Mouse (Mus musculus) spleen, postnatal 10 days (tissue): ENCODE data around the gene Cdh10.

Experiments used
- DNase-seq, 2 experiments: peaks; one replicate each; pipeline ENCODE4 v3.0.0; 2021 to 2022; ENCODE audit warnings: low spot score in 2 of 2

The Cdh10 gene

DNA sequence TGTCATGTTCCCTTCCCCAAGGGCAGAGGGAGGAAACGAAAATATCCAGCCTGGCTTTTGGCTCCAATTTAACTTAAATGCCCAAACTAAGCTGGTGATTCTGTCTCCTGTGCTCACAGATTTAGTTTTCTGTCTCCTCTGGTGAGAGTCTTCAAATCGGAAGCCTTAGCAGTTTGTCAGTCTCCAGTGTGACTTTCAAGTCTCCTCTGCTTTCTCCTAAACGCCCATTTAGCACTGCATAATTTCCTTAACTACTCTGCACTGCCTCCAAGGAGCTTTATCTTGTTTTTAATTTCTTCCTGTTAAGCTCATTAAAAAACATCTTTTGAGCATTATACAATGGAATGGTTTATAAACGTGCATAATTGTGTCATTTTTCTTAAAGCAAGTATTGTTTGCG lies 156.3 kb downstream of the Cdh10 start:
- no peak for DNase-seq

DNA sequence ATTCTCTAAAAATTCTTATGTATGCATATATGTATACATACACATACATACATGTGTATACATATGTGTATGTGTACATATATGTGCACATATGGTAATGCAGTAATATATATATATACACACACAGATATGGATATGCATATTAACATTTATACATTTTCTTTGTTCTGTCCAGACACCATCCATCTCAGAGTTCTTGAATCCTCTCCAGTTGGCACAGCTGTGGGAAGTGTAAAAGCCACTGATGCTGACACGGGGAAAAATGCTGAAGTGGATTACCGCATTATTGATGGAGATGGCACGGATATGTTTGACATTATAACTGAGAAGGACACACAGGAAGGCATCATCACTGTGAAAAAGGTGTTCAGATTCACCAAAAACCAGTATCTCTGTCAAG lies 166.1 kb downstream of the Cdh10 start:
- DNase-seq = no peak

DNA sequence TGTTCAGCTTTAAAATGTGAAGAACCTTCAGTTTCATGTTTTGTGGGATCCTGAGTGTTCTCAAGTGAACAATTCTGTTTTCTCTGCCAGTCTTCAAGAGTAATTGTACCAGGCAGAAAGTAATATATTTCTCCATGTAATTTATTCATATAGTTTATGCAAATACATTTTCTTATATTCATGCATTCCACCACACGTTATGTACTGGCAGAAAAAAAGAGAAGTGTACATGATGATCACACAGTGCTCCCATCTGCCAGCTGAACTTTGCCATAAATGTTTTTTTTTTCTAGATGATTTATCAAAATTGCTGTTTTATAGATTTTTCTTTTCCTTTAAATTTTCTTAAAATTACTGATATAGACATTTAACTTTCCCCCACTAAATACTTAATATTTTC lies 168.9 kb downstream of the Cdh10 start:
- no peak for DNase-seq

DNA sequence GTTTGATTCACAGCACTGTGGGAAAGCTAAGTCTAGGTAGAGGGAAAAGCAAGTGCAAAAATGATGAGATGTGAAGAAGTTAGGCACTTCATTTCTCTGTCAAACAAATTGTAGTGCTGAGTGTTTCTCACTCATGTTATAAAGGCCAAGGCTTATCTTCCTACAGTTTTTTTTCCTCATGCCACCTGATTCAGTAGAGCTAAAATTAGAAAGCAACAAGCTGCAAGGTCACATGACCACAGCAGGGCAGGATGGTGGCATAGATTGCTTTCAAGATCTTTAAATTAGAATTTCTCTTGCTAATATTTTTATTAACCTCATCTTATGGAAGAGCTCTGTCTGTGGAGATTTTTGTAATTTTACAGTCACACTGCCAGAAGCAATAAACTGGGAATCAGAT lies 174.8 kb downstream of the Cdh10 start:
- DNase-seq = no peak

DNA sequence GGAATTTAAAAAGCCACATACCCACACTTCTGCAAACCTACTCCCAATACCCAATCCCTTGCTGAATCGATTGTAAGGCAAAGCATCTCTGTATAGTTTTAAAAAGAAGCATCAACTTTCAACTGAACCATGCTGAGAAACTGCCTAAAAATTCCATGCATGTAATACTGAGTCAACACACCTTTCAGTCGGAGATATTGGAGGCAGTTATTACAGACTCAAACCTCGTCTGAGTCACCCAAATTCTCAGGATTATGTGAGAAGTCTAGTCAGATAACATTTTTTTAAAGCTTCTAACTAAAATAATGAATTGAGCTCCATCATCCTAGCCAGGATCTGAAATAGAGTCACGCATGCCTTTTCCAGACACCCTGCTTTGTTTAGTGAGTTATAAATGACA lies 175.5 kb downstream of the Cdh10 start:
- DNase-seq = no peak

DNA sequence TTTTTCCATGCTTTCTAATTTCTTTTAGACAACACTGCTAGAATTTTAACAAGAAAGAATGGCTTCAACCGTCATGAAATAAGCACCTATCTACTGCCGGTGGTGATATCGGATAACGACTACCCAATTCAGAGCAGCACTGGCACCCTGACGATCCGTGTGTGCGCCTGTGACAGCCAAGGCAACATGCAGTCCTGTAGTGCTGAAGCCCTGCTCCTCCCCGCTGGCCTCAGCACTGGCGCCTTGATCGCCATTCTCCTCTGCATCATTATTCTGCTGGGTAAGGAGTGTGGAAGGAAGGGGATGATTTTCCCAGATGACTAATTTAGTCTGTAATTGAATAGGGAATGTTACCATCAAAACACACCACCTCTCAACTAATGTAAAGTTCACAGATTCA lies 192.1 kb downstream of the Cdh10 start:
- no peak for DNase-seq

DNA sequence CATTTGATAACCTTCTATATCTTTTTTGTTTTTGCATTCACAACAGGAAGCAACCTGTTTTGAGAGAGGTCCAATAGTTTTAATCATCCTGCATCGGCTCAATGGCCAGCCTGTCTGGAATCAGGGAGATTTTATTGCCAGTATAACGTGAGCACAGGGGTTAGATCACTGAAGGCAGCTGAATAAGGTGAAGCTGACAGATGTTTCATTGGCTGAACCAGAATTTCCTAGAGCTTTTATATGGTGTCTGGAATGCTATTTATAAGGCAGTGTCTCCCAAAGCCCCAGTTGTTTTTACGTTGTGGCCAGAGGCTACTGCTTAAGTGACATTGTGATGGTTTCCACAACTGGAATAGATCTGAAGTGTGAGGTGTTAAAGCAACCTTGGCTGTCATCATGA lies 214.2 kb downstream of the Cdh10 start:
- DNase-seq = no peak

DNA sequence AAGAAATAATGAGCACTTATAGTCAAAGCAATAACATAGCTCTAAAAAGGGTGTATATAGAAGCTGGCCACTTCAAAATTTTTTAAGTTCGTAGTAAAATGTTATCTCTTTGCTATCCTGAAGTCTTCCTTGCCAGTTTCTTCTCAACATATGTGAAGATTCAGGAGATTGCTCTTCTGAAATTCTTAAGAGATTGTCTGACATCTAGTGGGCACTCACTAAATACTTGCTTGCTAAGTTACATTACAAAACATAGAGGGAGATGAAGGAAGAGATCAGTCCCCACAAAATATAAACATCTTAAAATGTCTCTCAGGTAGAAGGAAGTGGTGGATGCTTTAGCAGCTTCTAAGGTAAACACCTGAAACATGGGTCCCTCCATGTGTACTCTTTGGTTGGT lies 221.3 kb downstream of the Cdh10 start:
- no peak for DNase-seq
